8 mouse cellular contexts compared by ENCODE assay signal in the genomic region with DNA sequence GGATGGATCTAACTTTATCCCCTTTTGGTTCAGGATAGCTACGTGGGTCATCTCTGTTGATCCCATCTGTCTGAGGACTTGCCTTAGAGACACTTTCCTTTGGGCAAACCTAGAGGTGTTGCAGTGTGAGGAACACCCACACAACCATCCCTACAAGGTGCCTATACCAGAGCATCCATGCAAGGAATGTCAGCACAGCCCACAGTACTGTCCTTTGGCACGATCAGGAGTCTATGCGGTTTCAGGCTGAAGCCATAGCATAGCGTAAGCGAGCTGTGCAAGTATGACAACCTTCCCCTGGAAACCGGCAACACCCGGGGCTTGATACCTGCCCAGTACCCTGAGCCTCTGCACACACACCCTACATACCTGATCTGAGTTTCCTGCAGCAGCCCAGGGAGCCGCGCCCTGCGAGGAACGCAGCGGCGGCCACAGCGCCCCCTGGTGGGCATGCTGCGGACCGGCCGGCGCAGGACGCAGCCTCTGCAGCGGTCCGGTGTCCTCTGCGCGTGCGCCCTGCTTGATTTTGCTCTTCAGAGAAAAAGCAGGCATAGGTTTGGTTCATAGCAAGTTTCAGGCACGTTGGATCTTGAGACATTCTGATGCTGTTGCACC.
A peak's percentile ranks its signal among the peaks of the same experiment; 100 is the strongest.
DNase-seq lines count a peak whose midpoint lies in the region; ATAC-seq and TF ChIP-seq lines count a peak whose summit lies in the region.

No protein-coding gene starts in this region.

- WGBS in embryonic facial prominence, embryonic 12.5 days: 9% methylated on average over 25 of the region's 25 CpGs
- WGBS in midbrain, embryonic 11.5 days: 8% methylated on average over 25 of the region's 25 CpGs
- WGBS in small intestine, adult 2 months: 6% methylated on average over 25 of the region's 25 CpGs

- peak; percentile 78 for ATAC-seq in embryonic facial prominence, embryonic 12.5 days (ENCODE audit: insufficient number of reproducible peaks, insufficient read depth, low FRiP score, low TSS enrichment)
- peak; percentile 86 for ATAC-seq in midbrain, embryonic 11.5 days (ENCODE audit: low FRiP score)

- TF ChIP-seq CTCF in small intestine, adult 2 months (IDR thresholded peaks at IDR 0.05; ENCODE audit: extremely low read depth, insufficient read length, insufficient replicate concordance, low read depth, low read length): peak; percentile 94

- H3K9ac ChIP-seq in embryonic facial prominence, embryonic 12.5 days: no peak overlapping the region
- H3K9ac ChIP-seq in midbrain, embryonic 11.5 days (ENCODE audit: low read length): no peak overlapping the region

- no peaks in the 10 kb centered on the region for H3K9me3 ChIP-seq in embryonic facial prominence, embryonic 12.5 days
- no peaks in the 10 kb centered on the region for H3K9me3 ChIP-seq in midbrain, embryonic 11.5 days (ENCODE audit: control insufficient read depth, low read length)

- H3K4me2 ChIP-seq in embryonic facial prominence, embryonic 12.5 days (replicated peaks): peak overlapping the region; percentile 45
- H3K4me2 ChIP-seq in midbrain, embryonic 11.5 days: peak overlapping the region; percentile 11; the same call in 1 of the 2 replicates

- no peak overlapping the region for H3K27ac ChIP-seq in embryonic facial prominence, embryonic 12.5 days
- H3K27ac ChIP-seq in midbrain, embryonic 11.5 days (ENCODE audit: low read depth, low read length): no peak overlapping the region
- no peak overlapping the region for H3K27ac ChIP-seq in small intestine, adult 2 months (ENCODE audit: insufficient read depth, low read depth, low read length)

- no peaks in the 10 kb centered on the region for H3K36me3 ChIP-seq in embryonic facial prominence, embryonic 12.5 days
- no peaks in the 10 kb centered on the region for H3K36me3 ChIP-seq in midbrain, embryonic 11.5 days (ENCODE audit: control insufficient read depth, insufficient read depth, low read length)
- H3K36me3 ChIP-seq in small intestine, adult 2 months (ENCODE audit: control insufficient read depth, insufficient read depth, low read length): no peaks in the 10 kb centered on the region

- DNase-seq in adrenal gland, postnatal 4 days (ENCODE audit: low spot score in 2 of 2): peak; percentile 64 to 66
- peak; percentile 66 to 79 for DNase-seq in heart, adult 18-20 months
- DNase-seq in kidney, adult 11 months: peak; percentile 72
- peak; percentile 82 for DNase-seq in left cerebral cortex, postnatal 4 days
- peak; percentile 99 for DNase-seq in midbrain, embryonic 11.5 days (ENCODE audit: low spot score, missing footprints)
- no peak for DNase-seq in MN1 (ENCODE audit: low spot score)

- 0 out of 2 replicates have a peak, but pooled peaks cover 5% of the 10 kb centered on the region for H3K27me3 ChIP-seq in embryonic facial prominence, embryonic 12.5 days
- H3K27me3 ChIP-seq in midbrain, embryonic 11.5 days (ENCODE audit: control insufficient read depth, insufficient read depth, low read length): no peaks in the 10 kb centered on the region
- H3K27me3 ChIP-seq in small intestine, adult 2 months (ENCODE audit: control insufficient read depth, insufficient read depth, low read length): no peaks in the 10 kb centered on the region

- H3K4me3 ChIP-seq in embryonic facial prominence, embryonic 12.5 days: peak overlapping the region; percentile 17
- no peak overlapping the region; the same call in 1 of the 2 replicates for H3K4me3 ChIP-seq in midbrain, embryonic 11.5 days (ENCODE audit: low read depth, low read length)
- H3K4me3 ChIP-seq in small intestine, adult 2 months (ENCODE audit: low read depth, low read length): peak overlapping the region; percentile 24; the same call in 1 of the 2 replicates

- intact Hi-C loops in left cerebral cortex, postnatal 4 days (cut with DNase I): no loop called here

- H3K4me1 ChIP-seq in embryonic facial prominence, embryonic 12.5 days: no peaks in the 10 kb centered on the region
- no peaks in the 10 kb centered on the region for H3K4me1 ChIP-seq in midbrain, embryonic 11.5 days (ENCODE audit: control insufficient read depth, insufficient read depth, low read length)
- peaks cover 4% of the 10 kb centered on the region; the same call in 1 of the 2 replicates for H3K4me1 ChIP-seq in small intestine, adult 2 months (ENCODE audit: control insufficient read depth, insufficient read depth, insufficient read length, low read length)

- no peak for TF ChIP-seq POLR2A in small intestine, adult 2 months (IDR thresholded peaks at IDR 0.05; ENCODE audit: low read depth, low read length)
